Mouse (Mus musculus) CH12F3 (cell line): ENCODE measurements around the gene Pon3.

ENCODE experiments used
- in situ Hi-C: fragments of 300-500 bp; cut with MboI; formaldehyde crosslinking; loops from 2 replicates; pipeline ENCODE4 v1.14.3; 2020; ENCODE audit warnings: low sequenced_read_pairs

Pon3 gene

DNA sequence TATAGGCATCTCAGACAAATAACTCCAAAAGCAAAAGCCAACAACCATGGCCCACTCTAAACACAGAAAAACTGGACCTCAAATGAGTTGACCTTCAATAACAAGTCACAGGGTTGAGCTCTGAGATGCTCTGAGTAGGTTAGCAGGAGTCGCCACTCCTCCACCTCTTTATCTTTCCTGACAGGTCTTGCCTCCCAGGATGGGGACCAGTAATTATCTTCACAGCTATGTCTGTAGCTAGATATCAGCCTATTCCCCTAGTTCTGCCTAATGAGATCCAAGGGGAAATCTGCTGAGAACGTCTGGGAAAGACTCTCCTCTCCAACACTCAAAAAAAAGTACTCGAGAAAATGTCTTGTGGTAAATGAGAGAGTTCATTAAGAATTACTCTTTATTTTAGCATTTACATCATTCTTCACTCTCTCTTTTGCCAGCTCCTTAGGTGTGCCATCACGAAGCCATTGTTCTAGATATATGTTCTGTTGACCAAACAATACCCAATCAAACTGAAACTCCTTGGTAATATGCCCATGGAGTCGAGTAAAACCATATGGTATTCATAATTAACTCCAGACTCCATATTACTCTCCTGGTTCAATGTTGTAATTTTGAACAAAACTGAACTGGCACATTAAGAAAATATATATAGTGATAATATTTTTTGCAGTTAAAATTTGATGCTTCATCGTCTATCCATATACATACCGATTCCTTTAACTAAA, 69.7 kb downstream of the Pon3 start:
- in situ Hi-C loops = no loop called here

DNA sequence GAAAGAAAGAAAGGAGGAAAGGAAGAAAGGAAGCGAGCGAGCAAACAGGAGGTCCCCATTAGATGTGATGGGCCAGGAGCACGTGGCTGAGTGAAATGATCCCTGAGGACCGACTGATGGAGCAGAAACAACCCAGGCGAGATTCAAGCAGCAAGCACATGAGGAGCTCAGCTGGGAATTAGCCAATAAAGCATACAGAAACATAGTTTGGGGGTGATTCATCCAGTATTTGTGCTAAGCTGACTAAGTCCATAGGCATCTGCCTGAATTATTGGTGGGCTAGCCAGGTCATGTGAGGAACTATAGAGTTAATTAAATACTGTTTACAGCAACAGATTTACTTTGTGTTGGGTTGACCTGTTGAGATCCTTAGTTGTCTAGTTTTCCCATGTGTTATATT, 75.4 kb downstream of the Pon3 start:
- in situ Hi-C loops = no loop called here

DNA sequence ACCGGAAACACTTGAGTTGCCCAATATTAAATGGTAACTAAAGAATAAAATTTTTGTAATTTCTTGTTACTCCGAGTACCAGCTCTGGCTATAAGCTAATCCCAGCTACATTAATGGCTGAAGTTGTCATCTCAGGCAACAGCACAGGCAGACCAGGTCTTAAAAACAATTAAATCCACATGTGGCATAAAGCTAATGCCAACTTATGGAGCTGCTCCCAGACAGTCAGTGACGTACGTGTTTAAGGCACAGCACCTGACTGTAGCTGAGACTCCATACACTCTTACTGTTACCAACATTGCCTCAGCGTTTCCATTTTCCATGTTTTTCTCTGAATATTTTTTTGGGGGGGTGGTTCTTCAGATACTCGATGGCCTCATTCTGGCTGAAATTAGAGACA, 76.9 kb downstream of the Pon3 start:
- in situ Hi-C loops = no loop called here

DNA sequence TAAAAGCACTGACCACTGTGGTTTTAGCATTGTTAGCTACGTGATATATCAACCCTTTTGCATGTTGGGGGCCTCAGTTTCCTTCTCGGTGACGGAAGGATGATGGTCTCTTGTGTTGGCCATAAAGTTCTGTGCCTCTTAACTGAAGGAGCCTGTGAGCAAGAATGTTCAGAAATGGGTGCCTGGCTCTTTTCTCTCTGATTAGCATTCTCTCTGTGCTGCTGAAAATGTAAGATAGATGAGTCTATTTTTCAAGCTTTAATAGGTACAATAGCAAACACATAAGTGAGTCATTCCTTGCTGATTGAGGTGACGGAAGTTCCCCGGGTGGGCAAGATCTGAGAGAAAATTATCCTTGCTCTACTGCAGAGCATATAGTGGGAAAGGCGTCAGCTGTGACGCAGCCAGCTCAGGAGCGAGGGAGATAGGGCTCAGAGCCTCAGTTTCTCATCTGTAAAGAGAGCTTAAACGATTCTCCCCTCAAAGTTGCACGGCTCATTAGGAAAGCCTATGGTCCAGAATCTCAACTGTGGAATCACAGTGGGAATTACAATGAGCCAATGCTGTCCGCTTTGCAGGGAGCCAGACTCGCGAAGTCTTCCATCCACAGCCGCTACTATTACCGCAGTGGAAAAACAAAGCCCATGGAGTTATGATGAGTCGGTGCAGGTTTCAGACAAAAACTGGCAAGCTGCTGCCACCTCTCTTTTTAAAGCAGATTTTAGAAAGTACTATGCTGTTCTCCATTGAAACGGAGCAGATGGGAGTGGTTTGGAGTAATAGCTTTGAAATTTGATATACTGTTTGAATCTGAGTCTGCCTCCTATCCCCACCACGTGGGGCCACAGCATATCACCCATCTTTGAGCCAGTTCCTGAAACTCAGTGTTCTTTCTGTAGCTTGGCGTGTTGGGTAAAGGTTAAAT, 77.9 kb downstream of the Pon3 start:
- in situ Hi-C loops = no loop called here

DNA sequence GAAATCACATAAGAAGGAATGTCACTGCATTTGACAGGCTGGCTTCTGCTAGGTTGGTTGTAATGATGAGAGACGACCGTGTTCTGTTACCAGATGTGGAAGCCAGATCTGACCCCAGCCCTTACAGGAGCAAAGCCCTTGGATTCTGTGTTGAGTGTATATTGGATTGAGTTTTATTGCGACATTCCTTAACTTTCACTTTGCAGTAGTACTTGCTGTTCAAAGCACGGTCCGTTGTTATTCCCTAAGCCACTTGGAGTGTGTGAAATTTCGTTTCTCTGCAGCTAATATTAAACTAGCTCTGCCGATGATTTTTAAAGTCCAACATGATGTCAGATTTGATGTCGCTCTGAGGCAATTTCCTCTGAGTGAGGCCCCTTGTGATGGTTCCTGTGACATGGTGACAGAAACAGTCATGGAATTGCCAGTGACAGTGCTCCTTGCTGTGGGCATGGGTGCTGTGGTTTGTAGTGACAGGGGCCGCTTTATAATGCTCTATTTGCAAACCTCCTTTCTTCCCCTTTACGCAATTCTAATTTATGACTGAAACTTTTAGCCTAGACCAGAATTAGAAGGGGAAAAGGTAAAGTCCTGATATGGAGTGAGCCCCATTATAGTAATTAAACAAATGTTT, 81.8 kb downstream of the Pon3 start:
- in situ Hi-C loops = no loop called here

GRCm38 (mm10) chr6:5172571-5172970, 83.5 kb downstream of the Pon3 start:
- in situ Hi-C loops = no loop called here

DNA sequence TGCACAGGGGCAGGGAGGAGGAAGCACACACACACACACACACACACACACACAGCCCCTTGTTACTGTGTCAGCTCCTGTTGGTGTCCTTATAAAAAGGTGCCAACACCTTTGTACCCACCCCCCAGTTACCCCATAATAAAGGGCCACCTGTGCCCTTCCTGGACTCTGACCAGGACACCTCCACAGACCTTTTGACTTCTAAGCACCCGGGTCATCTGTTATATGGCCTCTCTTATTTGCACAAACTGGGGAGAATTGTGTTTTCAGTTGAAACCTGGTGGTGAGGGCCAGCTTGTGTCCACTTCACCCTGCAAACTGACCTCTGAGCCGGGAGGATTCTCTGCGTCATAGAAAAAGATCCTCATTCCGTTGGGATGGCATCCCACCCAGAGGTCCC, 84.7 kb downstream of the Pon3 start:
- in situ Hi-C loops = no loop called here
